Mouse (Mus musculus) neural tube, embryonic 11.5 days (tissue): Measurements from ENCODE around the gene Sbf2. TPM values are rescaled to one million over a fixed set of nuclear protein-coding genes. Genes with fewer than 3 reads are reported as not detected.
A peak's percentile ranks its signal among the peaks of the same experiment; 100 is the strongest.

Source experiments
- ATAC-seq: fragments of 200-750 bp; cut with Nextera tagmentation; 2 replicates; pipeline ENCODE4 v1.8.0; 2017; ENCODE audit warnings: moderate number of reproducible peaks, mild to moderate bottlenecking, moderate TSS enrichment, moderate library complexity; ENCODE audit not compliant: insufficient read depth, low FRiP score, low TSS enrichment
- DNase-seq: peaks from one replicate; pipeline ENCODE4 v3.0.0-alpha.2; 2015; ENCODE audit warnings: low spot score
- H3K27ac ChIP-seq: fragments of 300-500 bp; sonication (generic); 2 replicates; pipeline ENCODE4 v1.5.1; 2014; ENCODE audit warnings: low read depth, mild to moderate bottlenecking, low read length
- H3K27me3 ChIP-seq: fragments of 300-500 bp; sonication (generic); 2 replicates; pipeline ENCODE4 v1.6.1; 2014; ENCODE audit warnings: mild to moderate bottlenecking, low read length, mixed read lengths; ENCODE audit not compliant: control insufficient read depth, insufficient read depth
- H3K36me3 ChIP-seq: fragments of 300-500 bp; sonication (generic); 2 replicates; pipeline ENCODE4 v1.6.1; 2014; ENCODE audit warnings: mild to moderate bottlenecking, low read length, moderate library complexity, mixed read lengths; ENCODE audit not compliant: control insufficient read depth, insufficient read depth
- H3K4me1 ChIP-seq: fragments of 300-500 bp; sonication (generic); 2 replicates; pipeline ENCODE4 v1.6.1; 2014; ENCODE audit warnings: low read length, mixed read lengths; ENCODE audit not compliant: control insufficient read depth, insufficient read depth
- H3K4me2 ChIP-seq: fragments of 300-500 bp; sonication (generic); 2 replicates; pipeline ENCODE4 v1.6.1; 2014; ENCODE audit warnings: low read depth, mild to moderate bottlenecking, moderate library complexity
- H3K4me3 ChIP-seq: fragments of 300-500 bp; sonication (generic); 2 replicates; pipeline ENCODE4 v1.5.1; 2014; ENCODE audit warnings: low read depth, low read length
- H3K9ac ChIP-seq: fragments of 300-500 bp; sonication (generic); 2 replicates; pipeline ENCODE4 v1.6.1; 2014; ENCODE audit warnings: mild to moderate bottlenecking, low read length
- H3K9me3 ChIP-seq: fragments of 300-500 bp; sonication (generic); 2 replicates; pipeline ENCODE4 v1.6.1; 2016; ENCODE audit warnings: low read length; ENCODE audit not compliant: control insufficient read depth
- WGBS: fragments of 180-500 bp; shearing (Covaris S2); extraction: QIAGEN DNeasy Blood & Tissue Kit; methylation state at CpG from one replicate; pipeline ENCODE4 v1.1.7; 2014; 5-methylcytosine and 5-hydroxymethylcytosine counted together
- polyA plus RNA-seq: library from polyadenylated mRNA; unstranded; fragments of >200 nt; fragmentation: Nextera tagmentation; extraction: Ambion mirVana; gene quantifications from 2 replicates; pipeline ENCODE4 v1.2.1, GENCODE M21; 2014

The Sbf2 gene
- 38.6 and 40.5 TPM in 2 replicates for polyA plus RNA-seq

DNA sequence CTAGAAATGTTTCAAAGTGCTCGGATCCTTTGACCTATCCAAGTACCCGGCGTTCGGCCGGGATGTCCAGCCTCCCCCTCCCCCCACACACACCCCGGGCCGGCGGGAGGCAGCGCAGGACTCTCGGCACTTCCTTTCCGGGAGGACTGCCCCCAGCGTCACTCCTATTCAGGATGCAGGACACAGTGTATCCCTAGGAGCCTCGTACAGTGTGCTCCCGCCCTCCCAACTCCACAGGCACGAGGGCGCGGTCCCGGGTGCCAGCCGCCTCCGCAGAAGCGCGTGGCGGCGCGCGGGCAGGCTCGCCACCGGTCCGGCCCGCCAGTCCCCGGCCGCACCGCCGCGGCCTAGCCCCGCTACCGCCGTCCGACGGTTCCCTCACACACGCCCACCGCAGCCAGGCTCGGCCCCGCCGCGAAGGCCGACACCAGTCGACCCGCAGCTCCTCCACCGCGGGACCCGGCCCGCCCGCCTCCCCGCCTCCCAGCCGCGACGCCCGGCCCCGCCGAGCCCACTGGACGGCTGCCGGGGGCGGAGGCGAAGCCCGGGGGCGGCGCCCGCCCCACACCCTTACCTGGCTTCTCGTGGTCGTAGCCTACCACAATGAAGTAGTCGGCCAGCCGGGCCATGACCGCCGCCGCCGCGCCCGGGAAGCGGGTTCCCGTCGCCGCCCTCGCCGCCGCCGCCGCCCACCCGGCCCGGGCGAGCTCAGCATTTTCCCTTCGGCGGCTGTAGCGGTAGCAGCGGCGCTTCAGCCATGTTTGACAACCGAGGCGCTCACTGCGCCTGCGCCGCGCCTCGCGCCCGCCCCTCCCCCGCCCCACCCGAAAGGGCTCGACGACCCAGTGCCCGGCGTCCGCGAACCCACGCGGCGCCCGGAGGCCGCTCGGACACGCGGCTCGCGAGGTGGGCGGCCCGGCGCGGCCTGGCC is at the start of gene Sbf2:
Gene Sbf2 (minus strand): TSS at position 790 of the 931 bp plus-strand sequence.
- peak within 1 kb of the TSS; percentile 90 for H3K4me3 ChIP-seq
- 0 out of 2 replicates have a peak, but pooled peaks cover 4% of the 10 kb centered on the region for H3K4me1 ChIP-seq
- H3K27me3 ChIP-seq = no peaks in the 10 kb centered on the region
- no peaks in the 10 kb centered on the region for H3K36me3 ChIP-seq
- peak within 1 kb of the TSS; percentile 95 for H3K9ac ChIP-seq
- 0% methylated on average over 90 of the region's 127 CpGs for WGBS
- peak within 1 kb of the TSS; percentile 97 for H3K27ac ChIP-seq
- H3K9me3 ChIP-seq = no peaks in the 10 kb centered on the region
- ATAC-seq (peak; percentile 93), DNase-seq (peak; percentile 91)
- H3K4me2 ChIP-seq = peak within 1 kb of the TSS; percentile 79

DNA sequence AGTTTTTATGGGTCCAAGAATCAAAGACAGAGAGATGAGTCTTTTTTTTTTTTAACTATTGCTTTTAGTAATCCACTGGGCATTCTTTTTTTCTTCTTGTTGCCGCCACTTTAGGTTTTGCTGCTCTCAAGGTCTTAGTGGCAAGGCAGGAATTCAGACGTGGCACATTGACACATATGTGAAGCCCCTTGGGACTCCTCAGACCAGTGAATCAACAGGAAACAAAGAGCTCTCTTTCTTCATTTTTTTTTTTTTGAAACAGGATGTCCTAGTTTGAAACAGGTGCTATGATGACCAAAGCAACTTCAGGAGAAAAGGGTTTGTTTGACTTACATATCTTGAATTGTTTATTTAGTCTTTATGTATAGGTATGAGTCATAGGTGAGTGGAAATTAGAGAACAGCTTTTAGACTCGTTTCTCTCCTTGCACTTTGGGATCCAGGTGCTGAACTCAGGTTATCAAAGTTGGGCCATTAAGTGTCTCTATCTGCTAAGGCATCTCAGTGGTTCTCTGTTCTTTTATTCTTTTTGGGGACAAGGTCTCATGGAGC is 43.7 kb upstream of the Sbf2 start:
- H3K27me3 ChIP-seq = no peaks in the 10 kb centered on the region
- ATAC-seq = no peak
- no peak overlapping the region for H3K27ac ChIP-seq
- no peaks in the 10 kb centered on the region for H3K36me3 ChIP-seq
- no peaks in the 10 kb centered on the region for H3K9me3 ChIP-seq
- H3K4me2 ChIP-seq = no peak overlapping the region
- no peak overlapping the region for H3K4me3 ChIP-seq
- DNase-seq = no peak
- 72% methylated on average over 3 of the region's 3 CpGs for WGBS
- no peaks in the 10 kb centered on the region for H3K4me1 ChIP-seq
- no peak overlapping the region for H3K9ac ChIP-seq

DNA sequence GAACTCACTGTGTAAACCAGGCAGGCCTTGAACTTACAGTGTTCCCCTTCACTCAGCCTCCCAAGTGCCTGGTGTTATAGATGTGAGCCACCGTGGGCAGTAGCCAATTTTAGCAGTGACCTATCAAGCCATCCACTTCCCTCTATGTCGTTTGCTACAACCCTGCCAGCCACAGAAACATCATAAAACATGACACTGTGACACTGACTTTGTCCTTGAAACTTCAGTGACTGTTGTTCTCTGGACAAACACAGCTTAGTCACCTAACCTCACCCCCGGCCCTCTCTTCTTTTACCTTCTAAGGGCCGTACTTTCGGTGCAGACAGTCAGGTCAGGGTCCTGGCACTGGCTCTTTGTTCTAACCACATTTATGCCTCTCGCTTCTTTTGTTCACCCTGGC is 41.2 kb upstream of the Sbf2 start:
- 59% methylated on average over 6 of the region's 6 CpGs for WGBS
- no peak for ATAC-seq
- Histone ChIP-seq H3K4me1 (no peaks in the 10 kb centered on the region), H3K4me2 (no peak overlapping the region), H3K9ac (no peak overlapping the region), H3K9me3 (no peaks in the 10 kb centered on the region), H3K27me3 (no peaks in the 10 kb centered on the region), H3K4me3 (no peak overlapping the region), H3K27ac (no peak overlapping the region), H3K36me3 (no peaks in the 10 kb centered on the region)
- DNase-seq = no peak

DNA sequence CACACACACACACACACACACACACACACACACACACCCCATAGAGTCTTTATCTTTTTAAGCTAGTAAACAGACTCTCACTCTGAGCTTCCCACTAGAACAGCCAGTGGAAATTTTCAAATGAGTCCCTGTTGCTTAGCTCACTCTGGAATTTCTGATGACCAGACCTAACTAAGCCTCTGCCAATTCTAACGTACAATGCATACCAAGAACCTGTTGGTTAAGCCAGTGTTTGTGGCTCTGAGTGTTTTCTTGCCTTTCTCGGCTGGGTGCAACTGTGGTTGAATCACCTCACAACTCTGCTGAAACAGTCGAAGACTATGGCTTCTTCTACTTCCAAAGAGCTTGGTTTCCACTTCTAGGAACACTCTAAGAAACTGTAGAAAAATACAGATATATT is 40.5 kb upstream of the Sbf2 start:
- no peak overlapping the region for H3K9ac ChIP-seq
- no peak for DNase-seq
- H3K4me2 ChIP-seq = no peak overlapping the region
- H3K4me3 ChIP-seq = no peak overlapping the region
- no peaks in the 10 kb centered on the region for H3K9me3 ChIP-seq
- no peaks in the 10 kb centered on the region for H3K4me1 ChIP-seq
- H3K36me3 ChIP-seq = no peaks in the 10 kb centered on the region
- H3K27ac ChIP-seq = no peak overlapping the region
- 81% methylated on average over 3 of the region's 3 CpGs for WGBS
- no peaks in the 10 kb centered on the region for H3K27me3 ChIP-seq
- no peak for ATAC-seq

DNA sequence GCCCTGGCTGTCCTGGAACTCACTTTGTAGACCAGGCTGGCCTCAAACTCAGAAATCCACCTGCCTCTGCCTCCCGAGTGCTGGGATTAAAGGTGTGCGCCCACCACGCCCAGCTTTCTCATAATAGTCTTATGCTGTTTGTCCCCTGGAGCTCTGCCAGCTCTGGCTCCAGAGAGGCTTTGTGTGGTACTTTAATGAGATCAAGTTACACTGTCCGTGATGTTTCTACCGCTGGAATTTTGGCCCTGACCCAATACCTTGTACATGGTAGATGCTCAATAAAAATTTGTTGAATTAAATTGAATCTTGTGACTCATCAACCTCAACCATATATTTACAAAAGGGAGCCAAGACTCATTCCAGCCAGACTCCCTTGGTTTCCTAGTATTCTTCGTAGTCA is 36.4 kb upstream of the Sbf2 start:
- DNase-seq (no peak), ATAC-seq (no peak)
- Histone ChIP-seq H3K27me3 (no peaks in the 10 kb centered on the region), H3K36me3 (no peaks in the 10 kb centered on the region), H3K9me3 (no peaks in the 10 kb centered on the region), H3K4me1 (no peaks in the 10 kb centered on the region), H3K4me3 (no peak overlapping the region), H3K4me2 (no peak overlapping the region), H3K27ac (no peak overlapping the region), H3K9ac (no peak overlapping the region)
- WGBS = 86% methylated on average over 6 of the region's 6 CpGs

DNA sequence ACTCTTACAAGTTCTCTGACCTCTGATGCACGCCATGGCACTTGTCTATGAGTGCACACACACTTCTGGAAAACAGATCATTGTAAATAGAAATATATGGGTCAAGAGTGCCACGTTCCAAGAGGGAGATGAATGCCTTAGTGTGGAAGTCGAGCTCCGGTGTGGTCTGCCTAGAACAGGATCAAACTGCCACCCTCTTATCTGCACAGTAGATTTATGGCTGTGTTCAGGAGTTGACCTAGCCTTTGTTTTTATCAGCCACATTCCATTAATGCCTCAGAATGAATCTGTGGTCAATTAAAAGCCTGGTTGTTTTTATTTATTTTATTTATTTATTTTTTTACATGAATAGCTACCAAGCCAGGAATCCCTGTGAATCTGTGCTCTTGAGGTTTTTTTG is 35.8 kb upstream of the Sbf2 start:
- no peak for ATAC-seq
- no peak overlapping the region for H3K4me2 ChIP-seq
- no peak for DNase-seq
- H3K36me3 ChIP-seq = no peaks in the 10 kb centered on the region
- 79% methylated on average over 4 of the region's 4 CpGs for WGBS
- no peaks in the 10 kb centered on the region for H3K9me3 ChIP-seq
- H3K27me3 ChIP-seq = no peaks in the 10 kb centered on the region
- no peak overlapping the region for H3K4me3 ChIP-seq
- no peak overlapping the region for H3K9ac ChIP-seq
- H3K4me1 ChIP-seq = no peaks in the 10 kb centered on the region
- H3K27ac ChIP-seq = no peak overlapping the region

DNA sequence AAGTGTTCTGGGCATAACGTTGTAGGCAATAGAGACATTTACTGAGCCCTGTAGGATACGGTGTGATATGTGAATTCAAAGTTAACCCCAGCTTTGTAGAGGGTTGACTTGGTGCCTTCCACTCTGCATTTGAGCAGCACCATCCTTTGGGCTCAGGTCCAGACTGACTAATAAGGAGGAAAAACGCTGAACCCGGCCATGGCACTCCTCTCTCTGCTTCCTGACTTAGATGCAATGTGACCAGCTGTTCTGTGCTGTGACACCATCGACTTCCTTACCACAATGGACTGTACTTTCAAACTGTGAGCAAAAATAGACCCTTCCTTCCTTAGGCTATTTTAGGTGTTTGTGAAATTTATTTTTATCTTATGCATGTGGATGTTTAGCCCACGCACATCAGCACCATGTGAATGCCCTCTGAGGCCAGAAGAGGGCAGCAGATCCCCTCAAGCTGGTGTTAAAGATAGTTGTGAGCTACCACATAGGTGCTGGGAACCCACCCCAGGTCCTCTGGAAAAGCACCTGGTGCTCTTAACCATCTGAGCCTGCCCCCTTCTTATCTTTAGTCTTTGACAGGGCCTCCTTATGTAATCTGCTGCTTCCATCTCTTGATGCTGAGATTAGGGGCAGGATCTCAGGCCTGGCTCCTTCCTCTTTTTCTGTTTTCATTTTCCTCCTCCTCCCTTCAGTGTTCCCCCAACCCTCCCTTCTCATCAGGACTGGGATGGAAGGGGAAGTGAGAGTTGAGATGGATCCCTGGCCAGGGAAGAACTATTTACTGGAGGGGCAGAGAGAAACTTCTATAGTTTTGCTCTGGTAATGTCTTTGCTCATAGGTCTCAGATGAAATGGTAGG is 34.6 kb upstream of the Sbf2 start:
- no peak for ATAC-seq
- H3K4me1 ChIP-seq = no peaks in the 10 kb centered on the region
- H3K9ac ChIP-seq = no peak overlapping the region
- no peak overlapping the region for H3K27ac ChIP-seq
- no peak overlapping the region for H3K4me3 ChIP-seq
- H3K27me3 ChIP-seq = no peaks in the 10 kb centered on the region
- no peak overlapping the region for H3K4me2 ChIP-seq
- WGBS = 84% methylated on average over 6 of the region's 6 CpGs
- no peaks in the 10 kb centered on the region for H3K9me3 ChIP-seq
- no peak for DNase-seq
- H3K36me3 ChIP-seq = no peaks in the 10 kb centered on the region

DNA sequence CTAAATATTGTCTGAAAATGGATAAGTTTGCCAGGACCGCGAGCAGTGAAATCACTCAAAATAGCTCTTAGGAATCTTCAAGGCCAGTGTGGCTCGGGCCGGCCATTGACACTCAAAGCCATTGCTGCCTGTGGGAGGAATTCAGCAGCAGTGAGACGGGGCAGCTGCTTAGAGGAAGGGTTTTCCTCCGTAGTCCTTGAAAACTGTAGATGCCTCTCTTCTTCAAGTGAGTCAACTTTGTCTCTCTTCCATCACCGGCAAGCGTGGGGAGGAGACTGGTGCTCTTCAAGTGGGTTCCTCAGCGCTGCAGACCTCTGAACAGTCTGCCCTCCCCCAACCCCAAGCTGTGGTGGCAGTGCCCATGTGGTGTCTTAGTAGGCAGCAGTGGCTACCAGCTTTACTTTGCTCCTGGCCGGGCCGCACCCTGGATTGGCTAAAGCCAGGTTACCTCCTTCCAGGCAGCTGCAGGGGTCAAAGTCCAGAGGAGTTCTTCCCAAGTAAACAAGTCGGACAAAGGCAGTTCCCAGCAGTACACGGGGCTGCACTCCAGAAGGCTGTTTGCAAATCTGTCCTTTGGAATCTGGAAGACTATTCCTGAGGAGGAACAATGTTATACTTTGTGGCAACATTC is 33.8 kb upstream of the Sbf2 start:
- H3K4me1 ChIP-seq = no peaks in the 10 kb centered on the region
- H3K27ac ChIP-seq = no peak overlapping the region
- H3K4me3 ChIP-seq = no peak overlapping the region
- no peaks in the 10 kb centered on the region for H3K36me3 ChIP-seq
- H3K9me3 ChIP-seq = no peaks in the 10 kb centered on the region
- WGBS = 85% methylated on average over 13 of the region's 13 CpGs
- no peak for DNase-seq
- no peak overlapping the region for H3K9ac ChIP-seq
- no peak overlapping the region for H3K4me2 ChIP-seq
- ATAC-seq = no peak
- no peaks in the 10 kb centered on the region for H3K27me3 ChIP-seq
